Mouse (Mus musculus): ENCODE results near the gene Sympk.

Gene Sympk

DNA sequence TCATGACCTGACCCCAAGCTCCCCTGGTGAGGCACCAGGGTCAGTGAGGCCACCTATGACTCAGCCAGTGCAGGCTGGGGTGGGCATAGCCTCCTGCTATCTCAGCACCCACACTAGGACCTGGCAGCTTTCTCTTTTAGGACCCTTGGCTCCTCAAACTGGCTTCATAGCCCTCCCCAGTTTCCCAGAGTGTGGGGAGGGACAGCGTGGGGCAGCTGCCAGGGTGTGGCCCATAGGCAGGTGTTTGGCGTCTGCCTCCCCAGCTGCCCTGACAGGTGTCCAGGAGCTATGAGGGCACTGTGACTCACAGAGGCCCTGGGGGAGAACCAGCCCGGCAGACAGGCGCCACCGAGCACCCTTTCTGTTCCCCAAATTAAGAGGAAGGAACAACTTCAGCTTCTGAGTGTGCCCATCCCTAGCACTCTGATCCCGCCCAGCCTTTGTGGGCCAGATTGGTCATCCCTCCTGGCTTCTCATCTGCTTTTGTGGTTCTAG is 60.1 kb downstream of the Sympk start:
- DNase-seq (ENCODE audit: low read depth), result no peak

DNA sequence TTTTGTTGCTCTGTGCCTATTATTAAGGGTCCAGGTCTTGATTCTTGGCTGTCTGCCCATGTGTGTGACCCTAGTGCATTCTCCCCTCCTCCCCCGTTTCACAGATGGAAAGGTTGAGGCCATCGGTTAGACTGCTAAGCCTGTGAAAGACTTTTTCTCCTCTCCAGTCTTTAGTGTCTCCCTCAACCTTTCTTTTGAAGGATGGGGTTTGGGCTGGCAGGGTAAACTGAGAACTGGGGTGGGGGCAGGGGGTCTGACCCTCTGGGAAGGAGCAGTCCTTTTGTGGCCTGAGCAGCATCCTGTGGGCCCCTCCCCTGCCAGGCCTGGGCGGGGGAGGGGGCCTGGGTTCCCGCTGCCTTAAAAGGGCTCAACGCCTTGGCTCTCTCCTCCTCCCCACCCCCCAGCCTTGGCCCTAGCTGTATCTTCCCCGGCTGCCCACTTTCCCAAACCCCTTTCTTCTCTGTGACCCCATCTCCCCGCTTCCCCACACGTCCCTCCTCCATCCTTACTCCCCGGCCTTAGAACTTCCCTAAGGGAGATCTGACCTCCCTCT is 60.8 kb downstream of the Sympk start:
- no peak for DNase-seq (ENCODE audit: low read depth)

DNA sequence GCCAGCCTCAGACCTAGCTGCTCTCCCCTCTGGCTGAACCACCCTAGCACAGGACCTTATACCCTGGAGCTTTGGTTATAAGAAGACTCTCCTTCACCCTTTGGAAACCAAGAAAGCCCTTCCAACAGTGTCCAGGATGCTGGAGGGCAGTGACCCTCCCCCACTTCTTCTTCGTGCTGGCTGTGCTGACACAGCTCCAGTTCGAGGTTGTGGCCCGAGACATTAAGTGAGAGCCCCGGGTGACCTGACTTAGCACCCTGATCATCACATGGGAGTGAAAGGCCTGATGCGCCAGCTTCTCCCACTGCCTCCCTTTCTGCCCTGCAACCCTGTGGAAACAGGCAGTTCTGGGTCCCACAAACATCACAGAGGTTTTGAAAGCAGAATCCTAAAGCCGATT is 61.3 kb downstream of the Sympk start:
- DNase-seq (ENCODE audit: low read depth), result no peak

DNA sequence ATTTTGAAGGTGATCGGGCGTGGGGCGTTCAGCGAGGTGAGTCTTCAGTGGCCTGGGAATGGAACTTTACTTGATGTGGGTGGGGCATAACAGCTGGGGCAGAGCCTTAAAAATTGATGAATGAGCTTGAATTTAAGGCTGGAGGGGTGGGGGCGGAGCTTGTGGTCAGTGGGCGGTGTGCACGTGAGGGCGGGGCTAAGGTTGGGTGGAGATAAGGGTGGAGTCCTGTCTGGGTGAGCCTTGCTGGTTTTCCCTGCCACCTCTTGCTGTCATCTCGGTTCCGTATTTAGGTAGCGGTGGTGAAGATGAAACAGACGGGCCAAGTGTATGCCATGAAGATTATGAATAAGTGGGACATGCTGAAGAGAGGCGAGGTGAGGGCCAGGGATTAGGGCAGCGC is 61.9 kb downstream of the Sympk start:
- no peak for DNase-seq (ENCODE audit: low read depth)

DNA sequence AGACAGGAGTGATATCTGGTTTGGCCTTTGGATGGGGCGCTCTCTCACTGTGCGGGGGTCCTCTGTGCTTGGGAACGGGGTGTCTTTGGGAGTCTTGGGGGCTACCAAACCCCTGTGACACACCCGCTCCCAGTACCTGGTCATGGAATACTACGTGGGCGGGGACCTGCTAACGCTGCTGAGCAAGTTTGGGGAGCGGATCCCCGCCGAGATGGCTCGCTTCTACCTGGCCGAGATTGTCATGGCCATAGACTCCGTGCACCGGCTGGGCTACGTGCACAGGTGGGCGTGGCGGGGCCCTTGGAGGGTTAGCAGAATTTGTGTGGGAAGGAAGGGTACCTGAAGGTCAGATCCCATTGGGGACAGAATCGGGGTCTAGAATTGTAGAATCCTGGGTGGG is 62.6 kb downstream of the Sympk start:
- DNase-seq (ENCODE audit: low read depth), result no peak

DNA sequence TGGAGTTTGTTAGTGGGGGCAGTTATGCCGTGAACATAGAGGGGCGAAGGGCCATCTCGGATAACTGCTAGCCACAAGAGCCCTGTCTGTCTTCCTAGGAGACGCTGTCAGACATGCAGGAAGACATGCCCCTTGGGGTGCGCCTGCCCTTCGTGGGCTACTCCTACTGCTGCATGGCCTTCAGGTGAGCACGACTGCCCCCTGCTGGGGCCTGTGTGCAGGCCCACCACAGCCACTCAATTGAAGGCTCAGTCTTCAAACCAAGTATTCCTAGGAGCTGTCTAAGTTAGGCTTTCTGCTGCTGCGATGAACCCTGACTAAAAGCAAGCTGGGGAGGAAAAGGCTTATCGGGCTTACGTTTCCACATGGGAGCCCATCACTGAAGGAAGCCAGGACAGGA is 64.6 kb downstream of the Sympk start:
- no peak for DNase-seq (ENCODE audit: low read depth)

DNA sequence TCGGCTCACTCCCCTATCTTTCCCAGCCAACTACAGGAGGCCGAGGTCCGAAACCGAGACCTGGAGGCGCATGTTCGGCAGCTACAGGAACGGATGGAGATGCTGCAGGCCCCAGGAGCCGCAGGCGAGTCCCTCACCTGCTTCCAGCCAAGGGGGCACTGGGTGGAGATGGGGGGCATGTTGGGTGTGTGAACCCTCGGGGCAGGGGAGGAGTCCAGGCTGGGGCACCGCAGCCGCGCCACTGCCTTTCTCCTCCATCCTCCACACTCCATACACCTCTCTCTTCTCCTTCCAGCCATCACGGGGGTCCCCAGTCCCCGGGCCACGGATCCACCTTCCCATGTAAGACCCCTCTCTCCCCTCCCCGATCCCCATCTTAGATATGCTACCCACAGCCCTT is 67.7 kb downstream of the Sympk start:
- DNase-seq (ENCODE audit: low read depth), result no peak

DNA sequence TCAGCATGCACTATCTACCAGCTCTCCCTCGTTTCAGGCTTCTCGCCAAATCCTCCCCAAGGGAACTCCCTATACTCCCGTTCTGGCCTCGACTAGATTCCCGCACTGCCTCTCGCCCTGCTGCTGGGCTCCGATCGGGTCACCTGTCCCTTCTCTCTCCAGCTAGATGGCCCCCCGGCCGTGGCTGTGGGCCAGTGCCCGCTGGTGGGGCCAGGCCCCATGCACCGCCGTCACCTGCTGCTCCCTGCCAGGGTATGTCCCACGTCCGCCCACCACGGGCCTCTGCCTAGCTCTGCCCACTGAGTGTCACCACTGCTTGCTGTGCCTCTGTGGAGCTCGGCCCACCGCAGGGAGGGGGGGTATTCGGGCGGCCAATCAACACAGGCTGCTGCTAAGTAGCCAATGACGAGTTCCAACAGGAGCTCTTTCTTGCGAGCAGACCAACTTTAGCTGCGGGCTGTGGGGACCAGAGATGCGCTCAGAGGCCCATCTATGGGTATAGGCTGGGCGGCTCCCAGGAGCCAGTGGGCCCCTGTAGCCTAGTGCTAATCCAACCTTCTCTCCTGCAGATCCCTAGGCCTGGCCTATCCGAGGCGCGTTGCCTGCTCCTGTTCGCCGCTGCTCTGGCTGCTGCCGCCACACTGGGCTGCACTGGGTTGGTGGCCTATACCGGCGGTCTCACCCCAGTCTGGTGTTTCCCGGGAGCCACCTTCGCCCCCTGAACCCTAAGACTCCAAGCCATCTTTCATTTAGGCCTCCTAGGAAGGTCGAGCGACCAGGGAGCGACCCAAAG is 68.4 kb downstream of the Sympk start:
- no peak for DNase-seq (ENCODE audit: low read depth)

DNA sequence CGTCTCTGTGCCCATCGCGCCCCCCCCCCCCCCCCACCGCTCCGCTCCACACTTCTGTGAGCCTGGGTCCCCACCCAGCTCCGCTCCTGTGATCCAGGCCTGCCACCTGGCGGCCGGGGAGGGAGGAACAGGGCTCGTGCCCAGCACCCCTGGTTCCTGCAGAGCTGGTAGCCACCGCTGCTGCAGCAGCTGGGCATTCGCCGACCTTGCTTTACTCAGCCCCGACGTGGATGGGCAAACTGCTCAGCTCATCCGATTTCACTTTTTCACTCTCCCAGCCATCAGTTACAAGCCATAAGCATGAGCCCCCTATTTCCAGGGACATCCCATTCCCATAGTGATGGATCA is 69.0 kb downstream of the Sympk start:
- DNase-seq (ENCODE audit: low read depth), result no peak

DNA sequence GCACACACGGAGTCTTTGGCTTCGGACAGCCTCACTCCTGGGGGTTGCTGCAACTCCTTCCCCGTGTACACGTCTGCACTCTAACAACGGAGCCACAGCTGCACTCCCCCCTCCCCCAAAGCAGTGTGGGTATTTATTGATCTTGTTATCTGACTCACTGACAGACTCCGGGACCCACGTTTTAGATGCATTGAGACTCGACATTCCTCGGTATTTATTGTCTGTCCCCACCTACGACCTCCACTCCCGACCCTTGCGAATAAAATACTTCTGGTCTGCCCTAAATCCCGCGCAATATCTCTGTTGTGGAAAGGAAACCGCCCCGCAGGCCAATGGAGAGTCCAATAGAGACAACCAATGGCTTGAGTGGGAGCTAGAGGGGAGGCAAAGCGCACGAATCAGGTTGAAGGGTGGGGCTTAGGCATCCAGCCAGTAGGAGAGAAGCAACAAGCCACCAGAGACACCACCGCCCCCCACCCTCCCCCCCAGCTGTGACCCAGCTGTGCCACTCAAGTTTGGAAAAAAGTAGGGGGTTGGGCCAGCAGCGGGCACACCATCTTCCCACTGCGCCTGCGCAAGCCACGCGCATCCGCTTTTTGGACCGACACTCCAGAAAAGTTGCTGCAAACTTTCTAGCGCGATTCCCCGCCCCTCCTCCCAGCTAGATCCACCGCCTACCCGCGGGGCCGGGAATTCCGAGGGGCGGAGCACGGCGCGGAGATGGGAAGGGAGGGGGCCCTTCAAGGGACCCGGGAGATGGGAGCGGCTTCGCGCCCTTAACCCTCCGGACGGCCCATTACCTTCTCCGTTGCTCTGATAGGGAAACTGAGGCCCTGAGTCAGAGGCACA is 69.6 kb downstream of the Sympk start:
- DNase-seq (ENCODE audit: low read depth), result peak; percentile 95

DNA sequence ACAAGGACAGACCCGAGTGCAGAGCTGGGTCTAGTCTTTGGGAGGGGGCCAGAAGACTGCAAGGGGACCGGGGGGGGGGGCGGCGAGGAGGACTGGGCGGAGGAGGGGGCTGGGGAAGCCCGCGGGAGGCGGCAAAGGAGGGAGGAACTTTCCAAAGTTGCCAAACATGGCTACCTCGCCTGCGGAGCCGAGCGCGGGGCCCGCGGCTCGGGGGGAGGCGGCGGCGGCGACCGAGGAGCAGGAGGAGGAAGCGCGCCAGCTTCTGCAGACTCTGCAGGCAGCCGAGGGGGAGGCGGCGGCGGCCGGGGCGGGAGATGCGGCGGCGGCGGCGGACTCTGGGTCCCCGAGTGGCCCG is 70.3 kb downstream of the Sympk start, which contains the start of gene Six5:
Six5 (plus strand) TSS at position 124 of the 355 bp plus-strand sequence.
- no peak for DNase-seq (ENCODE audit: low read depth)

DNA sequence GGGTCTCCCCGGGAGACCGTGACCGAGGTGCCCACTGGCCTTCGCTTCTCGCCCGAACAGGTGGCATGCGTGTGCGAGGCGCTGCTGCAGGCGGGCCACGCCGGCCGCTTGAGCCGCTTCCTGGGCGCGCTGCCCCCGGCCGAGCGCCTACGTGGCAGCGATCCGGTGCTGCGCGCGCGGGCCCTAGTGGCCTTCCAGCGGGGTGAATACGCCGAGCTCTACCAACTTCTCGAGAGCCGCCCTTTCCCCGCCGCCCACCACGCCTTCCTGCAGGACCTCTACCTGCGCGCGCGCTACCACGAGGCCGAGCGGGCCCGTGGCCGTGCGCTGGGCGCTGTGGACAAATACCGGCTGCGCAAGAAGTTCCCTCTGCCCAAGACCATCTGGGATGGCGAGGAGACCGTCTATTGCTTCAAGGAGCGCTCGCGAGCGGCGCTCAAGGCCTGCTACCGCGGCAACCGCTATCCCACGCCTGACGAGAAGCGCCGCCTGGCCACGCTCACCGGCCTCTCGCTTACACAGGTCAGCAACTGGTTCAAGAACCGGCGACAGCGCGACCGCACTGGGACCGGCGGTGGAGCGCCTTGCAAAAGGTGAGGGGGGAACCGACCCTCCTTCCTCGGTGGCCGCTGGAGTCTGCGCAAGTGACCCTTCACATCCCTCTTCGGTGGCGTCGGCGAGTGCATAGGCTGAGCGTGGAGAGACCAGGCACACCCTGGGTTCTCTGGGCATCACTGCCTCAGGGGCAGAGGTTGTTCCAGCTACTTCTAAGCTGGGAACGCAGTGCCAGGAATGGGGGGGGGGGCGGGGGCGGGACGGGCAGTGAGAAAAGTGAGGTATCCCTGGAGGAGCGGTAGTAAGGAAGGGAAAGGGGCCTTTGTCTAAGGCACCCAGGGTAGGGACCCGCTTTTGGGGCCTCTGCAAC is 70.9 kb downstream of the Sympk start:
- no peak for DNase-seq (ENCODE audit: low read depth)

DNA sequence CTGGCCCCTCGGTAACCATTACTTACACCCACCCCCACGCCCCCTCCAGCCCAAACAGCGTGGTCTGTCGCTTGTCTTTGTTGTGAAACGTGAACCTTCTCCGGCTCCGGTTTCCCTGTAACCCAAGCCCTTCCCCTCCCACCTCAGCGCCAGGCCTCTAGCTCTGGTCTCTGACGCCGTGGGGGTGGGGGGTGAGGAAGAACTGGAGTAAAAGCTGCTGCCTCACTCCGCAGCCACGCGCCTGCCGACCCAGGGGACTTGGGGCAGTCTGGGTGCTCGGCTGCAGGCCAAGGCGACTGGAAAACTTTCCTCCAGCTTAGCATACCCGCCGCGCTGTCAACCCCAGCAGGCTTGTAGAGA is 71.6 kb downstream of the Sympk start:
- no peak for DNase-seq (ENCODE audit: low read depth)

DNA sequence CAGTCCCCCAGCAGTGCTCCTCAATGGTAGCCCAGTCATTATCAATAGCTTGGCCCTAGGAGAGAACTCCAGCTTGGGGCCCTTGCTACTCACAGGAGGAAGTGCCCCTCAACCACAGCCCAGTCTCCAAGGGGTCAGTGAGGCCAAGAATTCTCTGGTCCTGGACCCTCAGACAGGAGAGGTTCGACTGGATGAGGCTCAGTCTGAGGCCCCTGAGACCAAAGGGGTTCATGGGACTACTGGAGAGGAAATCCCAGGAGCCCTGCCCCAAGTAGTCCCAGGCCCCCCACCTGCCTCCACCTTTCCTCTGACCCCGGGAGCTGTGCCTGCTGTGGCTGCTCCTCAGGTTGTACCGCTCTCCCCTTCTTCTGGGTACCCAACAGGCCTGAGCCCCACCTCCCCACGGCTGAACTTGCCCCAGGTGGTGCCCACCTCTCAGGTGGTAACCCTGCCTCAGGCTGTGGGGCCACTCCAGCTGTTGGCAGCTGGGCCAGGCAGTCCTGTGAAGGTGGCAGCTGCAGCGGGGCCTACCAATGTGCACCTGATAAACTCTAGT is 72.3 kb downstream of the Sympk start:
- DNase-seq (ENCODE audit: low read depth), result no peak

DNA sequence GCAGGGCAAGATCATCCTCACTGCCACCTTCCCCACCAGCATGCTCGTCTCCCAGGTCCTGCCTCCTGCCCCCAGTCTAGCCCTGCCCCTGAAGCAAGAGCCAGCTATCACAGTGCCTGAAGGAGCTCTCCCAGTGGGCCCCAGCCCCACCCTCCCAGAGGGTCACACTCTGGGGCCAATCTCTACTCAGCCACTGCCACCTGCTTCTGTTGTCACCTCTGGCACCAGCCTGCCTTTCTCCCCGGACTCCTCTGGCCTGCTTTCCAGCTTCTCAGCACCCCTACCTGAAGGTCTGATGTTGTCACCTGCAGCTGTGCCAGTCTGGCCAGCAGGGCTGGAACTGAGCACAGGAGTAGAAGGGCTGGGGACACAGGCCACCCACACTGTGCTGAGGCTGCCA is 73.0 kb downstream of the Sympk start:
- DNase-seq (ENCODE audit: low read depth), result no peak

DNA sequence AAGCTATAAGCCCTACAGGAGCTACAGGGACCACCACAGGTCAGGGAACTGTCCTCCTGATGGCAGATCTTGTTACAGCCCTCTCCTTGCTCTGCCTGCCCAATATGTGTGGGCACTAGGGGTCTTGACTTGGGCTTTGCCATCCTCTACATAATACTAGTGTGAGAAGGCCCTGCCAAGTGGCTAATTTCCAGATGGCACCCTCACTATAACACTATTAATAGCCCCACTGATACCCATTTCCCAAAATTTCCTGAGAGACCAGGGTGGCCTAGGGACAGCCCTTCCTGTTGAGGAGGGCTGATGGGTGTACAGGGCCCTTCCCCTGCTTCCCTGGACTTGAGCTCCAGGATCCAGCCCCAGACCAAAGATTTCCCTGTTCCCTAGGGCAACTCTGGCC is 73.7 kb downstream of the Sympk start:
- DNase-seq (ENCODE audit: low read depth), result no peak

DNA sequence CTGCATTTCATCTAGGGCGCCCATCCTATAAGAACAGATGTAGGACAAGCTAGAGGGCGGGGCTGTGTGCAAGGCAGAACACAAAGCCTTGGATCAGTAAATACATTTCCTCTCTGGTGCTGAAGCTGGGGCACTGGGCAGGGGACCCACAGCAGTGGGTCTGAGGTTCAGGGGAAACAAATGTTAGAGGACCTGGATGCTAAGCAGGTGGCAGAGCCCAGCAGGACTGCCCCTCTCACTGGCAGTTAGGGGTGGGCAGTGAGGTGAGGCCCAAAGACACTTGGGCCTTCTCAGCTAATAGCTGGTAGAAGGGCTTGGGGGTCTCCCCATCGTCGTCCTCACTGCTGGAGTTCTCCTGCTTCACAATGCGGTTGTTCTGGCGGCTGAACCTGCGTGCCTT is 74.6 kb downstream of the Sympk start:
- DNase-seq (ENCODE audit: low read depth), result no peak

DNA sequence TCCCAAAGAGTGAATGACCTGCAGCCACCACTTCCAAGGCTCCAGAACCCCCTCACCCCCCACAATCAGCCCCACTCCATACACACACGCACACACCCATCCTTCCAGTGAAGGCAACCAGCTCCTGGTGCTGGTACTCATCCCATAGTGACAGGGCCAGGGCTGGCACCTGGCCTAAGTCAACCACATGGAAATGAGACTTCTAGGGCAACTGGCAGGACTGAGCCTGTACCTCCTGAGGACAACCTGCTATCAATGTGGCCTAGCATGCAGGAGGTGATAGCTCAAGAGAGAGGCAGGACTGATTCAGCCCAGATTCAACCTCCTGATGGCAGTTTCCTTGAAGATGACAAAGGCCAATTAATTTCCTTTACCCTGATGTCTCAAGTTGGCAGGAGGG is 76.1 kb downstream of the Sympk start:
- no peak for DNase-seq (ENCODE audit: low read depth)

DNA sequence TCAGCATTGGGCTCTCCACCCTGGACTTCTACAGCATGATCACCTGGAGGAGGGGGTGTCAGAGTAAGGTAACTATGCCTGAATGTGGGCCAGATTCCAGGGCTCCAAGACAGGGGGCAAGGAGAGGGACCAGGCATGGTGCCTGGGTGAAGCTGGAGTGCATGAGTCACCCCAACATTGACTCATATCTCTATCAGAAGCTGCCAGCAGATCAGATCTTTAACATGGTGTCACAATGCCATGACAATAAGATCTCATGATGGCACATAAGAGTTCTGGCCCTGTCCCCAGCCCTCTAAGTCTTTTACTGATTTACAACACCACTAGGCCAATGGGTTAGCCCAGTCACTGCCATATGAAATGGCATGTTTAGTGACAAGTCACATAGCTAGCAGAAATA is 79.6 kb downstream of the Sympk start:
- DNase-seq (ENCODE audit: low read depth), result no peak

Data from fibroblast of lung, adult 2 months (primary cell).